ENCODE assay signal across 19 mouse cellular contexts in genomic region chr7:122476697-122477096, GRCm38 (mm10).
A peak's percentile ranks its signal among the peaks of the same experiment; 100 is the strongest.
DNase-seq lines count a peak whose midpoint lies in the region; ATAC-seq lines count a peak whose summit lies in the region.
"Had no signal": no experiment of that assay in that cellular context is flagged by ENCODE, and none has a peak within 500 bp of the region (broad histone marks: within the 10 kb centered on the region; RNA-seq: fewer than 3 reads in every experiment).

No protein-coding gene starts in this region.

- no peak overlapping the region for H3K4me2 ChIP-seq in hindbrain, embryonic 13.5 days
- no peak overlapping the region for H3K4me2 ChIP-seq in hindbrain, embryonic 11.5 days (replicated peaks; ENCODE audit: low read depth, low read length)
- H3K4me2 ChIP-seq in hindbrain, embryonic 14.5 days (replicated peaks): no peak overlapping the region
- H3K4me2 ChIP-seq: hindbrain, embryonic 15.5 days had no signal

- H3K9ac ChIP-seq in hindbrain, embryonic 13.5 days: no peak overlapping the region
- no peak overlapping the region for H3K9ac ChIP-seq in hindbrain, embryonic 11.5 days (ENCODE audit: low read depth, low read length)
- no peak overlapping the region for H3K9ac ChIP-seq in hindbrain, embryonic 14.5 days
- H3K9ac ChIP-seq: hindbrain, embryonic 15.5 days; liver, postnatal 0 days; neural tube, embryonic 12.5 days had no signal

- no peaks in the 10 kb centered on the region for H3K36me3 ChIP-seq in hindbrain, embryonic 13.5 days
- H3K36me3 ChIP-seq in hindbrain, embryonic 11.5 days (ENCODE audit: control insufficient read depth, insufficient read depth, low read length): no peaks in the 10 kb centered on the region
- no peaks in the 10 kb centered on the region for H3K36me3 ChIP-seq in hindbrain, embryonic 14.5 days (replicated peaks; ENCODE audit: control insufficient read depth, insufficient read depth)
- H3K36me3 ChIP-seq: heart, embryonic 10.5 days; hindbrain, embryonic 15.5 days; neural tube, embryonic 12.5 days had no signal

- H3K4me1 ChIP-seq in hindbrain, embryonic 13.5 days (replicated peaks): peaks cover 31% of the 10 kb centered on the region
- peaks cover 5% of the 10 kb centered on the region; the same call in 1 of the 2 replicates for H3K4me1 ChIP-seq in hindbrain, embryonic 11.5 days (replicated peaks; ENCODE audit: control insufficient read depth, insufficient read depth, low read length)
- H3K4me1 ChIP-seq in hindbrain, embryonic 14.5 days (replicated peaks; ENCODE audit: control insufficient read depth, insufficient read depth, low read length): peaks cover 27% of the 10 kb centered on the region

- H3K4me3 ChIP-seq in hindbrain, embryonic 13.5 days: no peak overlapping the region
- H3K4me3 ChIP-seq in hindbrain, embryonic 11.5 days (ENCODE audit: low read depth, low read length): no peak overlapping the region
- H3K4me3 ChIP-seq in hindbrain, embryonic 14.5 days (replicated peaks; ENCODE audit: low read length): no peak overlapping the region
- H3K4me3 ChIP-seq: gastrocnemius, adult 2 months; heart, embryonic 10.5 days; hindbrain, embryonic 15.5 days; neural tube, embryonic 12.5 days had no signal

- no peaks in the 10 kb centered on the region for H3K9me3 ChIP-seq in hindbrain, embryonic 13.5 days
- no peaks in the 10 kb centered on the region; the same call in 1 of the 2 replicates for H3K9me3 ChIP-seq in hindbrain, embryonic 11.5 days (ENCODE audit: control insufficient read depth, low read length)
- H3K9me3 ChIP-seq in hindbrain, embryonic 14.5 days (ENCODE audit: control insufficient read depth, low read length): peaks cover 7% of the 10 kb centered on the region
- H3K9me3 ChIP-seq: hindbrain, embryonic 15.5 days had no signal

- peak; percentile 34; the same call in 1 of the 2 replicates for ATAC-seq in cerebellum, adult (ENCODE audit: insufficient number of reproducible peaks, low FRiP score, low TSS enrichment)
- no peak for ATAC-seq in hindbrain, embryonic 13.5 days (ENCODE audit: low FRiP score)
- no peak for ATAC-seq in hindbrain, embryonic 11.5 days (ENCODE audit: low FRiP score)
- ATAC-seq in hindbrain, embryonic 14.5 days (ENCODE audit: low FRiP score): no peak
- no peak for ATAC-seq in erythroblast, adult 5-6 weeks (replicated peaks; ENCODE audit: low FRiP score, poor library complexity, severe bottlenecking)
- ATAC-seq: liver, postnatal 0 days; Patski had no signal

- H3K27me3 ChIP-seq in hindbrain, embryonic 13.5 days: no peaks in the 10 kb centered on the region
- no peaks in the 10 kb centered on the region for H3K27me3 ChIP-seq in hindbrain, embryonic 11.5 days (ENCODE audit: control insufficient read depth, insufficient read depth, low read length)
- H3K27me3 ChIP-seq in hindbrain, embryonic 14.5 days (ENCODE audit: control insufficient read depth, insufficient read depth, low read length): no peaks in the 10 kb centered on the region
- H3K27me3 ChIP-seq: hindbrain, embryonic 15.5 days; neural tube, embryonic 12.5 days had no signal

- 72% methylated on average over 6 of the region's 6 CpGs for WGBS in hindbrain, embryonic 13.5 days
- 74% methylated on average over 6 of the region's 6 CpGs for WGBS in hindbrain, embryonic 11.5 days
- WGBS in hindbrain, embryonic 14.5 days: 69% methylated on average over 6 of the region's 6 CpGs

- H3K27ac ChIP-seq in hindbrain, embryonic 13.5 days: peak overlapping the region; percentile 82; the same call in 1 of the 2 replicates
- no peak overlapping the region for H3K27ac ChIP-seq in hindbrain, embryonic 11.5 days (ENCODE audit: low read depth, low read length)
- H3K27ac ChIP-seq in hindbrain, embryonic 14.5 days: peak overlapping the region; percentile 82; the same call in 1 of the 2 replicates
- H3K27ac ChIP-seq: gastrocnemius, adult 2 months; heart, embryonic 10.5 days; neural tube, embryonic 12.5 days had no signal

- DNase-seq in cerebellum, adult 8-10 months: no peak
- DNase-seq in hindbrain, embryonic 11.5 days (ENCODE audit: low spot score): no peak
- DNase-seq in hindbrain, embryonic 14.5 days (ENCODE audit: low spot score): no peak
- no peak for DNase-seq in kidney, postnatal 10 days
- no peak for DNase-seq in kidney, postnatal 14 days
- DNase-seq: adrenal gland, postnatal 10 days; gastrocnemius, adult 2 months; kidney, adult 2 months; kidney, postnatal 25 days; left cerebral cortex, postnatal 4 days; liver, postnatal 0 days; lung, postnatal 10 days had no signal
